Mouse (Mus musculus) neural tube, embryonic 11.5 days (tissue): Measurements from ENCODE around the gene Gas1. TPM values are rescaled to one million over a fixed set of nuclear protein-coding genes. Genes with fewer than 3 reads are reported as not detected.
A peak's percentile ranks its signal among the peaks of the same experiment; 100 is the strongest.

Experiments
- ATAC-seq: fragments of 200-750 bp; cut with Nextera tagmentation; 2 replicates; pipeline ENCODE4 v1.8.0; 2017; ENCODE audit warnings: moderate number of reproducible peaks, mild to moderate bottlenecking, moderate TSS enrichment, moderate library complexity; ENCODE audit not compliant: insufficient read depth, low FRiP score, low TSS enrichment
- DNase-seq: peaks from one replicate; pipeline ENCODE4 v3.0.0-alpha.2; 2015; ENCODE audit warnings: low spot score
- H3K27ac ChIP-seq: fragments of 300-500 bp; sonication (generic); 2 replicates; pipeline ENCODE4 v1.5.1; 2014; ENCODE audit warnings: low read depth, mild to moderate bottlenecking, low read length
- H3K27me3 ChIP-seq: fragments of 300-500 bp; sonication (generic); 2 replicates; pipeline ENCODE4 v1.6.1; 2014; ENCODE audit warnings: mild to moderate bottlenecking, low read length, mixed read lengths; ENCODE audit not compliant: control insufficient read depth, insufficient read depth
- H3K36me3 ChIP-seq: fragments of 300-500 bp; sonication (generic); 2 replicates; pipeline ENCODE4 v1.6.1; 2014; ENCODE audit warnings: mild to moderate bottlenecking, low read length, moderate library complexity, mixed read lengths; ENCODE audit not compliant: control insufficient read depth, insufficient read depth
- H3K4me1 ChIP-seq: fragments of 300-500 bp; sonication (generic); 2 replicates; pipeline ENCODE4 v1.6.1; 2014; ENCODE audit warnings: low read length, mixed read lengths; ENCODE audit not compliant: control insufficient read depth, insufficient read depth
- H3K4me2 ChIP-seq: fragments of 300-500 bp; sonication (generic); 2 replicates; pipeline ENCODE4 v1.6.1; 2014; ENCODE audit warnings: low read depth, mild to moderate bottlenecking, moderate library complexity
- H3K4me3 ChIP-seq: fragments of 300-500 bp; sonication (generic); 2 replicates; pipeline ENCODE4 v1.5.1; 2014; ENCODE audit warnings: low read depth, low read length
- H3K9ac ChIP-seq: fragments of 300-500 bp; sonication (generic); 2 replicates; pipeline ENCODE4 v1.6.1; 2014; ENCODE audit warnings: mild to moderate bottlenecking, low read length
- H3K9me3 ChIP-seq: fragments of 300-500 bp; sonication (generic); 2 replicates; pipeline ENCODE4 v1.6.1; 2016; ENCODE audit warnings: low read length; ENCODE audit not compliant: control insufficient read depth
- whole genome bisulfite sequencing: fragments of 180-500 bp; shearing (Covaris S2); extraction: QIAGEN DNeasy Blood & Tissue Kit; methylation state at CpG from one replicate; pipeline ENCODE4 v1.1.7; 2014; 5-methylcytosine and 5-hydroxymethylcytosine counted together
- polyA plus RNA-seq: library from polyadenylated mRNA; unstranded; fragments of >200 nt; fragmentation: Nextera tagmentation; extraction: Ambion mirVana; gene quantifications from 2 replicates; pipeline ENCODE4 v1.2.1, GENCODE M21; 2014

Gas1 gene
- polyA plus RNA-seq, 1 experiment from 2014 or later = 168 TPM

DNA sequence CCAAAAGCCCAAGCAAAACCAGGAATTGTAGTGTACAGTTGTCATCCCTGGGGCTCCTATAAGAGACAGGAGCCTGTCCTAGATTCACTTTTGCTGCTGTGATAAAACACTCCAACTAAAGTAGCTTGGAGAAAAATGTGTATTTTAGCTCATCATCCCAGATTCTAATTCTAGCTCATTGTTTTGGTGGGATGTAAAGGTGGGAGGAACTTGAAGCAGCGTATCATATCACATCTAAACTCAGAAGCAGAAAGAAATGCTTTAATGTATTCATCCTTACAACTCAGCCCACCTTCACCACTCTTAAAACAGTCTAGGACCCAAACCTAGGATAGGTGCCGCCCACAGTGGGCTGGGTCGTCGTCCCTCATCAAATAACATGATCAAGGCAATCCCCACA lies 40.2 kb downstream of the Gas1 start:
- WGBS = 95% methylated on average over 4 of the region's 4 CpGs
- H3K9ac ChIP-seq = no peak overlapping the region
- no peaks in the 10 kb centered on the region for H3K9me3 ChIP-seq

DNA sequence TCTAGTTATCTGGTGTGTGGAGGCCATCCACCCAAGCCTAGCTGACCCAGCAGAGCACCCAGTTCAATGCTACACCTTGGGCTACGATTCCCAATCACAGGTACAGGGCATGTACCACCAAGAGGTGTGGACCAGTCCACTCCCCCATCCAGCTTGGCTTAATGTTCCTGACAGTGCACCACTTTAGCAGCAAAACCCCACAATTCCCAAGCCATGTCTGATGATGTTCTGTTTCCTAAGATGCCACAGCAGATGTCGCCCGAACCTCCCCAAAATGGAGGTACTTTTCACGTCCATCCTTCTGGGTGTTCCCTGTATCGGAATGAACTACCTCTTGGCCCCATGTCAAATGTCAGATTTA lies 42.7 kb downstream of the Gas1 start:
- ATAC-seq (peak; percentile 3; the same call in 1 of the 2 replicates), DNase-seq (no peak)
- WGBS = 89% methylated on average over 5 of the region's 5 CpGs

More for the DNA sequence above, 40.2 kb downstream of the Gas1 start:
- no peaks in the 10 kb centered on the region for H3K27me3 ChIP-seq
- H3K4me2 ChIP-seq = no peak overlapping the region
- H3K27ac ChIP-seq = no peak overlapping the region
- H3K36me3 ChIP-seq = no peaks in the 10 kb centered on the region
- no peak for DNase-seq
- no peak for ATAC-seq
- no peak overlapping the region for H3K4me3 ChIP-seq
- peaks cover 13% of the 10 kb centered on the region; the same call in 1 of the 2 replicates for H3K4me1 ChIP-seq

DNA sequence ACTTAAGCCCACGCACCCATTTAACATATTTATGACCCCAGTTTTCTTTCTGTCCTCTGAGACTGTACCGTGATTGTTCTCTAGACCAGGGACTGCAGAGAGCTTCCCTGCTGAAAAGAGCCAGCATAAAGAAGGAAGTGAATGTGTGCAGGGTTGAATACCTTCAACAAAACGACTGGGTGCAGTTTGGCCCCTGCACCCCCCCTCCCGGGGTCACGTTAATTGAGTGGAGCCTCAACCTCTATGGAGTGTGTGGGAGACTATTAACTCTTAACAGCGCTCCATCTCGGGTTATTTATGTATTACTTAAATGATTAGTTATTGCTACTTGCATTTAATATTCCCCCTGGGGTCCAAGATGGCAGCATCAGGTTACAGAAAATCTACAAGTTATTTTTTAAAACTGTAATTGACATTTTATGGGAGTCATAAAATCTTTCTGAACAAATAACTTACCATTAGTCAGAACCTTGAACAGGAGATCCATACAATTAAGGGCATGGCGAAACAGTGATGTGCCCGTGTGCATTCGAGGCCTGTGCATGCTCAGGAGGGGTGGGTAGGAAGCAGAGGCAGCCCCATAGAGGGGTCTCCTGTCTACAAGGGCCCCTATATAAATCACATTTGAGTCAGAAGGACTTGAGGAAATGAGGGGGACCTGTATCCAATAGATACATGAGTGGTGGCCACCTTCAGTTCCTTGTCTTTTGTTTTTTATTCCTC lies 43.3 kb downstream of the Gas1 start:
- Histone ChIP-seq H3K27ac (0 out of 2 replicates have a peak overlapping the region, but pooled peaks have one; percentile 5), H3K9me3 (no peaks in the 10 kb centered on the region), H3K9ac (no peak overlapping the region), H3K36me3 (no peaks in the 10 kb centered on the region), H3K27me3 (no peaks in the 10 kb centered on the region), H3K4me1 (peaks cover 21% of the 10 kb centered on the region), H3K4me2 (no peak overlapping the region), H3K4me3 (no peak overlapping the region)
- WGBS = 21% methylated on average over 10 of the region's 10 CpGs
- DNase-seq = peak; percentile 65
- peak; percentile 84 for ATAC-seq

More for the DNA sequence above, 42.7 kb downstream of the Gas1 start:
- H3K9me3 ChIP-seq = no peaks in the 10 kb centered on the region
- no peak overlapping the region for H3K4me3 ChIP-seq
- H3K4me1 ChIP-seq = peaks cover 17% of the 10 kb centered on the region
- no peaks in the 10 kb centered on the region for H3K27me3 ChIP-seq
- no peak overlapping the region for H3K4me2 ChIP-seq
- H3K27ac ChIP-seq = no peak overlapping the region
- no peak overlapping the region for H3K9ac ChIP-seq
- no peaks in the 10 kb centered on the region for H3K36me3 ChIP-seq

GRCm38 (mm10) chr13:60131771-60132170 lies 45.4 kb downstream of the Gas1 start:
- Histone ChIP-seq H3K9me3 (no peaks in the 10 kb centered on the region), H3K27ac (no peak overlapping the region), H3K4me2 (no peak overlapping the region), H3K36me3 (no peaks in the 10 kb centered on the region), H3K4me1 (peaks cover 26% of the 10 kb centered on the region), H3K9ac (no peak overlapping the region), H3K27me3 (no peaks in the 10 kb centered on the region), H3K4me3 (no peak overlapping the region)
- ATAC-seq (no peak), DNase-seq (no peak)
- 62% methylated on average over 13 of the region's 13 CpGs for WGBS

DNA sequence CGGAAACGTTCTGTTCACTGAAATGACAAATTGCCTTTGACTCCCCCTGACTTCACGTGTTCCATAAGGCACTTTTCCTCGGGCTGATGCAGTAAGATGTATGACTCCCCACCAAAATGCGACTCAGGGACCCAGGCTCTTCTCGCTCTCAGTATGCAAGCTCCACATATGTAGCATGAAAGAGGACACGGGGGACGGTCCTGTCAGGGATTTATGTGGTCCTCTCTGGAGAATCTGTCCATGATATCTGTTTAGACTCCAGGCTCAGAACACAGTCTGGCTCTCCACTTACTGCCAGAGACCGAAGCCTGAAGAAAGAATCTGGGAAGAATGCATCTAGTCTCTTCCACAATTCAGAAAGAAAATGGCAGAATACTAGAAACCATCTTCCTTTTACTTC lies 47.6 kb downstream of the Gas1 start:
- WGBS = 57% methylated on average over 9 of the region's 9 CpGs
- H3K9ac ChIP-seq = no peak overlapping the region
- ATAC-seq = no peak
- no peaks in the 10 kb centered on the region for H3K9me3 ChIP-seq
- H3K4me2 ChIP-seq = no peak overlapping the region
- DNase-seq = no peak
- peaks cover 40% of the 10 kb centered on the region for H3K4me1 ChIP-seq
- H3K36me3 ChIP-seq = no peaks in the 10 kb centered on the region
- H3K27me3 ChIP-seq = no peaks in the 10 kb centered on the region
- H3K27ac ChIP-seq = no peak overlapping the region
- no peak overlapping the region for H3K4me3 ChIP-seq

- Histone ChIP-seq H3K4me3 (peak overlapping the region; percentile 13; the same call in 1 of the 2 replicates), H3K9ac (peak overlapping the region; percentile 47), H3K27ac (peak overlapping the region; percentile 90), H3K36me3 (no peaks in the 10 kb centered on the region), H3K4me1 (peaks cover 45% of the 10 kb centered on the region), H3K4me2 (peak overlapping the region; percentile 42), H3K27me3 (no peaks in the 10 kb centered on the region), H3K9me3 (no peaks in the 10 kb centered on the region)
- 33% methylated on average over 19 of the region's 19 CpGs for WGBS
- ATAC-seq (no peak), DNase-seq (no peak)
Observed at GRCm38 (mm10) chr13:60126338-60126737, 50.8 kb downstream of the Gas1 start.

GRCm38 (mm10) chr13:60125501-60126305 lies 51.5 kb downstream of the Gas1 start:
- Histone ChIP-seq H3K27me3 (no peaks in the 10 kb centered on the region), H3K4me1 (peaks cover 45% of the 10 kb centered on the region), H3K4me3 (peak overlapping the region; percentile 13; the same call in 1 of the 2 replicates), H3K9me3 (no peaks in the 10 kb centered on the region), H3K36me3 (no peaks in the 10 kb centered on the region), H3K27ac (peak overlapping the region; percentile 90), H3K4me2 (peak overlapping the region; percentile 42), H3K9ac (peak overlapping the region; percentile 47; the same call in 1 of the 2 replicates)
- WGBS = 7% methylated on average over 13 of the region's 13 CpGs
- ATAC-seq (peak; percentile 70), DNase-seq (peak; percentile 73)

DNA sequence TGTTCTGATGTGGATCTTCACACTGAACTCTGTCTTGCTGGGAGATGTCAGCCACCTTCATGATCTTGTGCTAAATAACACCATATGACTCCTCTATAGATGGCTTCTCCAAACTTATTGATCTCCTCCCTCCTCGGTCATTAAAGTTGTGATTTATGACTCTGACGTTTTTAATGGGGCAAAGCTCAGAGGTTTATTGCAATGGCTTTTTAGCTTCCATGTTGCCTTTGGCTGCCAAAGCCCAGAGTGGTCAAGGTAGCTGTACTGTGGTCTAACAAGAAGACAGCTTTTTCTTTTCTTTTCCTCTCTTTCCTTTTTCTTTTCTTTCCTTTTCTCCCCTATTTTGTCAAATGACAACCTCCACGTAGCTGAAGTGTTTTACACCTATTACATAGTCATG lies 52.1 kb downstream of the Gas1 start:
- 4% methylated on average over 3 of the region's 3 CpGs for WGBS
- ATAC-seq = peak; percentile 21; the same call in 1 of the 2 replicates
- H3K4me2 ChIP-seq = no peak overlapping the region
- H3K9ac ChIP-seq = no peak overlapping the region
- no peaks in the 10 kb centered on the region for H3K36me3 ChIP-seq
- 0 out of 2 replicates have a peak overlapping the region, but pooled peaks have one; percentile 90 for H3K27ac ChIP-seq
- no peaks in the 10 kb centered on the region for H3K27me3 ChIP-seq
- no peak overlapping the region for H3K4me3 ChIP-seq
- H3K9me3 ChIP-seq = no peaks in the 10 kb centered on the region
- peak; percentile 51 for DNase-seq
- peaks cover 45% of the 10 kb centered on the region for H3K4me1 ChIP-seq
